Mouse (Mus musculus) CH12.LX (cell line): ENCODE measurements around the gene Npas3. TPM values are rescaled to one million over a fixed set of nuclear protein-coding genes. Genes with fewer than 3 reads are reported as not detected.

Source experiments
- DNase-seq: peaks from one replicate; pipeline ENCODE4 v3.0.0-alpha.2; 2013; ENCODE audit errors: extremely low read depth
- H3K27ac ChIP-seq: 2 replicates; pipeline ENCODE4 v1.5.1; 2012; ENCODE audit warnings: low read depth, mild to moderate bottlenecking, control low read depth, moderate library complexity; ENCODE audit not compliant: insufficient read depth
- H3K27me3 ChIP-seq: replicated peaks from 2 replicates; pipeline ENCODE3; 2012; ENCODE audit warnings: inconsistent platforms
- H3K36me3 ChIP-seq, 2 experiments: replicated peaks in 1 of 2; 2 replicates each; pipeline versions ENCODE3 to v1.6.1; 2012; ENCODE audit warnings: inconsistent platforms in 1 of 2, low read length in 1 of 2, mild to moderate bottlenecking in 1 of 2, mixed read lengths in 1 of 2, moderate library complexity in 1 of 2; ENCODE audit not compliant: control insufficient read depth in 1 of 2, insufficient read depth in 1 of 2
- H3K4me1 ChIP-seq, 2 experiments: 2 replicates each; pipeline ENCODE4 v1.6.1; 2012; ENCODE audit warnings: inconsistent platforms in 1 of 2, moderate library complexity in 1 of 2; ENCODE audit not compliant: insufficient read depth in 2 of 2, control insufficient read depth in 1 of 2
- H3K4me2 ChIP-seq: 2 replicates; pipeline ENCODE4 v1.6.1; 2012; ENCODE audit warnings: low read depth, mild to moderate bottlenecking, control low read depth; ENCODE audit not compliant: poor library complexity, insufficient read depth, severe bottlenecking
- H3K4me3 ChIP-seq, 3 experiments: fragments of 150-350 bp in 1 of 3; sonication (generic) in 1 of 3; replicated peaks in 1 of 3; 2 replicates each; pipeline versions ENCODE3 to v1.5.1; 2011 to 2012; ENCODE audit warnings: low read depth in 2 of 3, low read length in 2 of 3, mild to moderate bottlenecking in 2 of 3, moderate library complexity in 2 of 3, control low read depth in 1 of 3, improper control_type of control experiment in 1 of 3, inconsistent platforms in 1 of 3, mixed read lengths in 1 of 3; ENCODE audit not compliant: poor library complexity in 1 of 3
- H3K79me2 ChIP-seq: replicated peaks from 2 replicates; pipeline ENCODE4 v1.6.1; 2012; ENCODE audit warnings: mild to moderate bottlenecking, moderate library complexity; ENCODE audit not compliant: control insufficient read depth, poor library complexity, insufficient read depth, severe bottlenecking; ENCODE audit errors: extremely low read depth
- H3K9ac ChIP-seq: 2 replicates; pipeline ENCODE4 v1.6.1; 2012; ENCODE audit warnings: low read depth, mild to moderate bottlenecking, control low read depth, moderate library complexity; ENCODE audit not compliant: insufficient read depth
- H3K9me3 ChIP-seq: replicated peaks from 2 replicates; pipeline ENCODE3; 2012; ENCODE audit warnings: low read length, inconsistent platforms, mixed read lengths
- CHD1 ChIP-seq: IDR thresholded peaks from 2 replicates; pipeline ENCODE4 v1.6.1; 2012; ENCODE audit warnings: low read depth, low read length, improper control_type of control experiment, inconsistent platforms
- E2F4 ChIP-seq: IDR thresholded peaks from 2 replicates; pipeline ENCODE4 v1.6.1; 2011; ENCODE audit warnings: low read depth, low read length, improper control_type of control experiment; ENCODE audit not compliant: insufficient replicate concordance
- MAZ ChIP-seq: IDR thresholded peaks from 2 replicates; pipeline ENCODE4 v1.6.1; 2012; ENCODE audit warnings: low read depth, mild to moderate bottlenecking, inconsistent platforms, low read length, improper control_type of control experiment, moderate library complexity
- MEF2A ChIP-seq: IDR thresholded peaks from 2 replicates; pipeline ENCODE4 v1.6.1; 2014; ENCODE audit warnings: low read depth, mild to moderate bottlenecking, inconsistent platforms, low read length, improper control_type of control experiment, borderline replicate concordance
- MXI1 ChIP-seq: IDR thresholded peaks from 2 replicates; pipeline ENCODE4 v1.6.1; 2011; ENCODE audit warnings: mild to moderate bottlenecking, low read depth, low read length, improper control_type of control experiment
- MYC ChIP-seq: IDR thresholded peaks from 2 replicates; pipeline ENCODE4 v1.6.1; 2011; ENCODE audit warnings: low read depth, mild to moderate bottlenecking, improper control_type of control experiment, low read length
- POLR2A ChIP-seq: IDR thresholded peaks from 2 replicates; pipeline ENCODE4 v1.6.1; 2011; ENCODE audit warnings: low read depth, mild to moderate bottlenecking, improper control_type of control experiment, low read length
- ZC3H11A ChIP-seq: IDR thresholded peaks from 2 replicates; pipeline ENCODE4 v1.6.1; 2012; ENCODE audit warnings: low read depth, mild to moderate bottlenecking, inconsistent platforms, low read length, improper control_type of control experiment
- dilution Hi-C: fragments of 300-500 bp; cut with MboI; formaldehyde crosslinking; loops from 2 replicates; pipeline ENCODE4 v1.14.3; 2020; ENCODE audit warnings: low sequenced_read_pairs; ENCODE audit not compliant: extremely low pct_unique_long_range_greater_than_20kb, extremely low pct_ligation_motif_present
- in situ Hi-C: fragments of 300-500 bp; cut with MboI; formaldehyde crosslinking; loops from 3 replicates; pipeline ENCODE4 v1.14.3; 2019; ENCODE audit warnings: low sequenced_read_pairs, low pct_ligation_motif_present, low pct_unique_long_range_greater_than_20kb, mixed read lengths
- polyA plus RNA-seq: library from polyadenylated mRNA; unstranded; fragments of >175 nt; gene quantifications from 2 replicates; pipeline ENCODE4 v1.2.1, GENCODE M21; 2012; ENCODE audit warnings: low read depth; ENCODE audit not compliant: insufficient read length
- total RNA-seq, 2 experiments: library from RNA; depleted of rRNA; stranded (reverse); fragments of 300-350 nt in 1 of 2; fragments of >200 nt in 1 of 2; gene quantifications; 2 replicates each; pipeline ENCODE4 v1.2.3; 2012 to 2014

Npas3 gene
- total and polyA plus RNA-seq, 3 experiments, result 0.13 TPM; not detected in 1

DNA sequence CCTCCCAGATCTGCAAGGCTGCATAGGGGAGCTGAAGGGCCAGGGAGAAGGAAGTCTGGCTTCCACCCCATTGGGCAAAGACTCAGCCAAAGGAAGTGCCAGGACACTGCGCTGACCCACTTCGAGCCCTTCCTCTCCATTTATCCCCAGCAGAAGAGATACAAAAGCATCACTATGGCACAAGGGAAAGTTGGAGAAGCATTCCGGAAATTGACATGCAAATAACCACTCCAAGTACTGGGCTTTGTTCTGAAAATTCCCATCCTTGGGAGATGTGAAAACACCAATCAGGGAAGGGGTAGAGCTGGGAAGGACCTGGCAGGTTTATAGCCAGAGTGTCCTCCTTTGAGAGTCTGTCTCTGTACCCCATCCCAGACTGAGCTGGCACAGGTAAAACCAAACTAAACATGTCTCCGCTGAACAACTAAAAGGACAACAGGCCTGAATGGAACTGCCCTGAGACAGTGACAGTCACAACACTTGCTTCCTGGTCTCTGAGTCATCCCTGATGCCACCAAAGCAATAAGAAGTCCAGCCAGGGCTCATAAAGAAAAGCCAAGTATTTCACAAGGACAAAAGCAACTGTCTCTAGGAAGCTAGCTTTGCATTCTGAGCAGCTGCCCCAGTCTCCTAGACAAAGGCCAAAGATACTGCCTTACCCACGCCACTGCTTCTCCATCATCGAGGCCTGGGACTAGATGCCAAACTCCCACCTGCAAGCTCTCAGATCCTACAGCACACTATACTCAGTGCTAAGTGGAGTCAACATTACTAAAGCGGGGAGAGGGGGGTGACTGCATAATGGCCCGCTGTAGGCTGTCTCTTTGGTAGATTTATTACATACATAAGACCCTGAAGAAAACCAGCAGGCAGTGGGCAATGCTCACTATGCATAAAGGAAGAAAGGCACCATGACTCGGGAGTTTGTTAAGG lies 733.4 kb downstream of the Npas3 start:
- Histone ChIP-seq H3K4me1 (no peaks in the 10 kb centered on the region), H3K27ac (no peak overlapping the region), H3K4me2 (no peak overlapping the region), H3K27me3 (no peaks in the 10 kb centered on the region), H3K4me3 (no peak overlapping the region), H3K79me2 (no peaks in the 10 kb centered on the region), H3K9ac (no peak overlapping the region), H3K36me3 (no peaks in the 10 kb centered on the region), H3K9me3 (no peaks in the 10 kb centered on the region)
- dilution Hi-C loops (no loop called here), in situ Hi-C loops (no loop called here)
- no peak for DNase-seq
- TF ChIP-seq MEF2A, result no peak

DNA sequence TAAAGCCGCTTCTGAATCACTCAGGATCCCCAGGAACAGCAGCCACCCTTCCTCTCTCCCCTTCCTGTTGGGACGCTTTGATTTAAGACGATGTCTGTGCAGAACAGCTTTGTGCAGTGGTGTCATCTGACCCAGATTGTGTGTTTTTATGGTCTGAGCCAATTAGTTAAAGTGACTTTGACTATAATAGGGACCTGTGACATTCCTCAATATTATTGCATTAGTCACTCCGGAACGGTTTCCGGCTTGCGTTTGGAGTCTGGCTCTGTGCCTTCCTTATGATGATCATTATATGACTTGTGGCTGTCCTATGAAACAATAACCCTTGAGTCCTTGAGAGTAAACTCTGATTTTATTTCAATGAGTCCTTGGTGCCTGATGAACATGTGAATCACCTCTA lies 735.5 kb downstream of the Npas3 start:
- in situ Hi-C loops, result no loop called here
- Histone ChIP-seq H3K9me3 (no peaks in the 10 kb centered on the region), H3K27ac (no peak overlapping the region), H3K36me3 (no peaks in the 10 kb centered on the region), H3K4me2 (no peak overlapping the region), H3K4me3 (no peak overlapping the region), H3K9ac (no peak overlapping the region), H3K4me1 (no peaks in the 10 kb centered on the region), H3K27me3 (no peaks in the 10 kb centered on the region), H3K79me2 (no peaks in the 10 kb centered on the region)
- TF ChIP-seq MXI1 (no peak), MAZ (no peak), CHD1 (no peak), MYC (no peak), POLR2A (no peak)
- no peak for DNase-seq
- dilution Hi-C loops, result no loop called here

DNA sequence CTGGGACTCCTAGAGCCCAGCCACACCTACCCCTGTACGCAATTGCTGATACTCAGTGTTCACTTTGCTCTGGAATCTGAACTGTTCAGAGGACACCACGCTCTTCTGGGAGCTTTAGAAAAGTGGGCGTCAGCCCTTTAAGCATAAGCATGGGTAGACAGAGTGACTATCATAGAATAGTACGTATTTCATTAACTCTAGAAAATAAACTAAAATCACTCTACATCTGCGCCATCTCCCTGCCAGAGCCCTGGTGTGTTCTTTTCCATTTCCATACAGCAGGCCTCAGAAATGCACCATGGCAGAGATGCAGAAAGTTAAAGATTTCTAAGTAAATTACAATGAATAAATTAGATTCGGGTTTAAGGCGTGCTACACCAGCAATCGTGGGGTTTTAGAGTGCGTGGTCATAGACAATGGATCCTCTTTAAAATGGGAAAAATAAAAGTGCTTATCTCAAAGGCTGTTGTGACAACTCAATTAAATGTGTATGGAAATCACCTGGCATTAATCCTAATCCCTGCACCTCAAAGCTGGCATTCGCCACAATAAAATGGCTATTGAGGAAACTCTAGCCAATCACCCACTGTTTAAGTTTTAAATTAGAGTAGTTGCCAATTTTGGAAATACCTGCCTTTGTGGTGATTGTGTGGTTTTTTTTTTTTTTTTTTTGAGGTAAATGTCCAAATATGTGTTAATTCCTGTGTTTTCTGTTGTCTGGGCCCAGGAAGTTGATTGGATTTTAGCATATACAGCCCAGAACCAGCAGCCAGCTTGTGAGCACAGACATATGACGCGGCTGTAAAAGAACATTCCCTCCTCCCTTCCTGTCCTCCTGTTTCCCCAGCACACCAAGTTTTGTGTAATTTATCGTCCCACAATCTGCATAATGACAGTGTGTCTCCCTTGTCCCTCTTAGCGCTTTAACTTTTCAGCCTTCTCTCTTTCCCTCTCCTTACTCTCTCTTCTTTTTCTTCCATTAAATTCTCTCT lies 737.7 kb downstream of the Npas3 start:
- dilution Hi-C loops, result no loop called here
- Histone ChIP-seq H3K27ac (no peak overlapping the region), H3K9me3 (no peaks in the 10 kb centered on the region), H3K79me2 (no peaks in the 10 kb centered on the region), H3K4me3 (no peak overlapping the region), H3K9ac (no peak overlapping the region), H3K4me1 (no peaks in the 10 kb centered on the region), H3K27me3 (no peaks in the 10 kb centered on the region), H3K36me3 (no peaks in the 10 kb centered on the region), H3K4me2 (no peak overlapping the region)
- no peak for DNase-seq
- no peak for TF ChIP-seq ZC3H11A
- TF ChIP-seq E2F4, result no peak
- in situ Hi-C loops, result no loop called here
